Mouse (Mus musculus): ENCODE measurements at regions not wholly inside any gene's neighbourhood (a gene's known extent, or its start where the extent isn't known, plus 50 kb on each side); places are given as distances from the start of the nearest gene placed in this dataset.
A peak's percentile ranks its signal among the peaks of the same experiment; 100 is the strongest.
"Not testable (repeated sequence)": the region's sequence is repeated elsewhere in the genome, so short reads cannot be mapped to it uniquely, and the experiment has no call there.

DNA sequence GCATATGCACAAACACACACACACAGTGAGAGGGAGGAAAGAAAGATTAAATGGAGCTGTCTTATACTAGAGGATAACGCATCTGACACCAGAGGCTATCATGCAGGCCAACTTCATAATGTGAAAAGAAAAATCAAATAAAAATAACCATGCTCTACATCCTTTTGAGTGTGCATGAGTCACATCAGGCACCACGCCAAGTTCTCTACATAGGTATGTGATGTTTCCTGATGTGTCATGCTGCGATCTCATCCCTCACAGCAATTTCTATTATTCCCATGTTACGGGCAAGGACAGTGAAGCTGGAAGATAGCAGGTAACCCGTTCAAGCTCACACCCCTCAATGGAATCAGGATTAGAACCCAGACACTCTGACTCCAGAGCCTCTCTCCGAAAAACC, 346.4 kb upstream of the Rgma start:
- DNase-seq (ENCODE audit: low spot score in 2 of 2), result no peak

DNA sequence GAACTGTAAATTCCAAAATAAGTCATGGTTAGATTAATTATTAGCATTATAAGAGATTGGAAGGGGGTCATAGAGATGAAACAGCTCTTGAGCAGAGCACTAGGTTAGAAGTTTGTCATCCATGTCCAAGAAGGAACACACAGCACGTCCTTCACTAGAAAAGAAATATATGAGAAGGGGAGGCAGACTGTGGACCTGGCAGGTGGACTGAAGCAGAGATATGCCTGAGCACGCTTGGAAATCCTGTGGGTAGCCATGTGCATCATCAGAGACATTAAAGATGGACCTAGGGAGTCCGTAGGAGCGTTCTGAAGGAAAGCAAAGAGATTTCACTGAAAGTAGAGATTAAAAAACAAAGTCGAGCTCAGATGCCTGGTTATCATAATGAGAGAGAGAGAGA, 343.9 kb upstream of the Rgma start:
- no peak for DNase-seq (ENCODE audit: low spot score in 2 of 2)

DNA sequence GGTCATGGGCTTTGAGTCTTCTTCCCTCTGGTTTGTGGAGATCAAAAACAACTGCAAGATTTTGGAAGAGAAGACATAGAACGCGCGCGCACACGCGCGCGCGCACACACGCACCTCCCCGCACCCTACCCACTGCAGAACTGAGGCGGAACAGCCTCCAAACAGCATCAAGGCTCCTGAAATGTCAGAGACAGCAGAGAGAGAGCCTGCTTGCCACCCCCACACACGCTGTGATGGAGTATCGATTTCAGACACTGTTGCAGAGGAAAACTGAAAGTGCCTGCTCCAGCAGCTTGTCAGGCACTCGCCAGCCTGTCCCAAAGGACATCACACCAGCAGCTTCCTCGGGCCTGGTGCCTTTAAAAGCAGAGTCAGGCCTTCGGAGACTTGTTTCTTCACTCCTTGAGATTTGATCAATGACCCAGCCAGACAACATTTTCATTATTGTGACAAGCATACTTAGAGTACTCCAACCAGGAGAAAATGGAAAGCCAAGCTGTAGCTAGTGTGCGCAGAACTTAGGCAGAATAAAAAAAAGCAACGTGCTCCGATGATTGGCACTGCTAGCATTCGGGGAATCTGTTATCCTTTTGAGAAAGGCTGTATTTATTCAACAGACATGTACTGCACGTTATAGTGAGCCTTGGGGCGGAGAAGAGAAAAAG, 342.9 kb upstream of the Rgma start:
- DNase-seq (ENCODE audit: low spot score in 2 of 2), result no peak

DNA sequence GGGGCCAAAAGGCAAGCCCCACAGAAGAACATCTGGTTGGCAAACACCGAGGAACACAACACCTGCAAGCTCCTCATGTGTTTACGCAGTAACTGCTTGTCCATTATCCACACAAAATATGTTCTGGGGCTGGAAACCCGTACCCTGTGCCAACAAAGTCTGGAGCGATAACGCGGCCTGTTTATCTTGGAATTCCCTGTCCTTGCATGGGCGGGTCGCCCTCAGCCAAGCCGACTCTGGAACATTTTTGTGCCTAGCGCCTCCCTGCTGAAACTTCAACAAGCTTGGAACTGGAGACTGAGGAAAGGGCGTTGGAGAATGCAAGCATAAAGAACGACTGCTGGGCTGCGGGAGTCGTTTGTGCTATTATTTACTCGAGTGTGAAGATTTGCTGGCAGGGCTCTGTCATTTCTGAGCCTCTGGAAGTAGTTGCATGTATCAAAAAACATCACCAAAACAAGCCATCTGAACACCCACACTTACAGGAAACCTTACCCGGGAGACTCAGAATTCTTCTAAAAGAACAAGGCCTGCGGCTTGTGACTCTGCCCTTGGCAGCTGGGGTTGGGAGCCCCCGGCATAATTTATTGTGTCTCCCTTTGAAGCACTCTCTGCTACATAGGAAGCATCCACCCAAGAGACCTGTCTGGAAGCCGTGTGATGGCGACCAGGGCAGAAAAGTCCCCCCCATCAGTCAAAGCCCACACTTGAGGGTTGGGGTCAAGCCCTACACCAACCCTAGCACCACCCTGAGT, 338.3 kb upstream of the Rgma start:
- DNase-seq (ENCODE audit: low spot score in 2 of 2), result peak in 1 of 2 experiments; percentile 26

DNA sequence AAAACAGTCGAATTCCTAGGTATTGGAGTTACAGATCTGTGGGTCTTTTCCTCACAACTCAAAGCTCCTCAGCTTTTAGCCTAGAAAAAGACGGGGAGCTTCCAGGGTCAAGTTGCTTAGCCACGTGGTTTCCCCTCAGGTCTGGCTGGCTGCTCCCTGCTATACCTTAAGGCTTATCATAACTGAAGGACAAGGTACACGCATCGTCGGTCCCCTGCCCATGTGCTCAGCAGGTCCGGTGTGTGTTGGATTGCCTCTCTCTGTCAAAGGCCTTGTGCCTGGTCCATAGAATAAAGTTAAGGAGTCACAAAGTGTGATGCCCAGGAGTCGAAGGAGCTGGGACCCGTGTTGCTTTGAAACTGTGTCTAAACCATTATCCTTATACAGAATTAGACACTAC, 337.7 kb upstream of the Rgma start:
- DNase-seq (ENCODE audit: low spot score in 2 of 2), result no peak

DNA sequence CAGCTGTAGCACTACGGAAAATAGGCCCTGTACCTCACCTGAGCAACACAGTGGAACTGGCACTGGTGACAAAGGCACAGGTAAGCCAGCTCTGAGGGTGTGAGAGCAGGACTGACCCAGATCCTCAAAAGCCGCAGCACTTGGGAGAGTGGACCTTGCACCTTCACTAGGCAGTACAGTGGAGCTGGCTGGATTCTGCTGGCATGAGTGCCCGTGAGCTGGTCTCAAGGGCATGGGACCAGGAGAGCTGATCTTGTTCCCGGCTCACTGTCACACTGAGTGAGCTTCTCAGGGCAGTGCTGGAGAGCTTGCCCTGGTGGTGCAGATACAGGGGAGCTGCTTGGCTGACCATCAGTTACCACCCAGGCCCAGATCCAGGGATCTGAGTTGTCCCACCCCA, 335.4 kb upstream of the Rgma start:
- no peak for DNase-seq (ENCODE audit: low spot score in 2 of 2)

DNA sequence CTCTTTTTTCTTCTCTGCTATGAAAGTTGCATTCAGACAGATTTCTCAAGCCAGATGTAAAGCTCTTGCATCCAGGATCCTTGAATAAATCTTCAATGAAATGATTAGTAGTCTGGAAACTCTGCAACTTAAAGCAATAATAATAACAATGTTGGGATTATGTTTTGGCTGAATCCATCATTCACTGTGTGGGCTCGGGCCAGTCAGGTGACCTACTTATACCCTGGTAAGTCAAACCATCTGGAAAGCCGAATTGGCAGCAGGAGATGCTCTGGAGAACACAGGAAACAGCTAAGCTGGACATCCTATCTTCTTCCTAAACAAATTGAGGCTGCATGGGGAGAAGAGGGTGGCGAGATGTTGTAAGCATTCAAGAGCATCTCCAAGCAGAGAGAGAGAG, 331.0 kb upstream of the Rgma start:
- DNase-seq (ENCODE audit: low spot score in 2 of 2), result no peak

DNA sequence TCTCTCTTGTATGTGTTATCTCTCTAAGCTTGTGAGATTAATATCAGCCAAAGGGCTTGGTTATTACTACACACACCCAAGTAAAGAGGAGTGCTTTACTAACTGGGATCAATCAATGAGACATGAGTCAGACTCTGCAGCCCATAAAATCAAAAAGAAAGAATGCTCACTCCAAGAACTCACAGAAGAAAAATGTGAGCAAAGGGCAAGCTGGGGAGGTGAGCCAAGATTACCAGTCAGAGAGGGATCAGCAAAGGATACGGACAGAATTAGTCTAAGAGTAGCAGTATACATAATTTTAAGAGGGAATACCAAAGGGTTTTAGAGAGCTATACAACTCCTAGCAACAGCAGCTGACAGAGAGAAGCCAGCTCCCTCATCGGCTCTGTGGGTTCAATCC, 319.4 kb upstream of the Rgma start:
- DNase-seq (ENCODE audit: low spot score in 2 of 2), result no peak

DNA sequence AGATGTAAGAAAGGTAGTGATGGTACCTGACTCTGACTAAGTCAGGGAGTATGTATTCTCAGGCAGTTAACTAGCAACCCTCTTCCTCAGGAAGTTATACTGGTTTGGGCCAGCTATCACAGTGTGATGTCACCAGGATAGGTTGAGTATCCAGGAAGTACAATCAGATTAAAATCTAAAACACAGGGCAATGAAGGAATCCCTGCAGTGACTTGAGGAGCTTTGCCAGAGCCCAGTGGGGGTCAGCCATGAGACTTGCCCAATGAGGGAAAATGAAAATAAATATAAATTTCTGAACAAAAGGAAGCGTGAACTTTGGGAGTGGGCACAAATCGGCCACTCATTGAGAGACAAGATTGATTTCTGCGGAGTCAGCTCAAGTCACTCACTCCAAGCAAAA, 311.8 kb upstream of the Rgma start:
- DNase-seq (ENCODE audit: low spot score in 2 of 2), result no peak

DNA sequence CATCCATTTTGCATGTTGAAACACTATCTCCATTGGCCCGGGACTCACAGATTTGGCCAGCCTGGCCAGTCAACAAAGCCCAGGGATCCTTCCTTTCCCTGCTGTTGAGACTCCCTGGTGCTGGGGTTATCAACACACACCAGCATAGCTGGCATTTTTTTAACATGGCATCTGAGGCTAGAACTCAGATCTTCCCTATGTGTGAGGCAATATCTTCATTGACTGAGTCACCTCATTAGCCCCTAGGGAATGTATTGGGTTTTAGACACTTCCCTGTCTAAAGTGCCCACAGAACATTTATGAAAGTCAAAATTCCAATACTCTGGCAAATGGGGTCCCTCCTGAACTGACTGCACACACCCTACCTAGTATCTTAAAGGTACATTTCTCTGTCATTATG, 306.8 kb upstream of the Rgma start:
- no peak for DNase-seq (ENCODE audit: low spot score in 2 of 2)

DNA sequence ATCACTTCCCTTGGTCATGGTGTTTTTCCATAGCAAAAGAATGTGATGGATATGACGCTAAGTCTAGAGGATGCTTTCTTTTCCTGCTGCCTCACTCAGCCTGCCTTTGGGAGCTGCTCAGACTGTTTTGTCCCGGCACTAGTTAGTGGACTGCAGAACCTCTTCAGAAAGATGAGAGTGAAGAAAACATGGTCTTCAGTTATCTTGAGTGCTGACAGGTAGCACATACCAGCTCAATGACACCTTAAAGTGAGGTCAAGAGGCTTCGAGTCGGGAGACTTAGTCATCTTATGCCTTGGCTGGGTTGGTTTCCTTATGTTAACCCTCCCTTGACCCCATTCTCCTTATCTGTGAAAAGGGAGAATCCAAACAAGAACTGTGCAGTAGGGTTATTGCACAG, 306.0 kb upstream of the Rgma start:
- DNase-seq (ENCODE audit: low spot score in 2 of 2), result no peak

DNA sequence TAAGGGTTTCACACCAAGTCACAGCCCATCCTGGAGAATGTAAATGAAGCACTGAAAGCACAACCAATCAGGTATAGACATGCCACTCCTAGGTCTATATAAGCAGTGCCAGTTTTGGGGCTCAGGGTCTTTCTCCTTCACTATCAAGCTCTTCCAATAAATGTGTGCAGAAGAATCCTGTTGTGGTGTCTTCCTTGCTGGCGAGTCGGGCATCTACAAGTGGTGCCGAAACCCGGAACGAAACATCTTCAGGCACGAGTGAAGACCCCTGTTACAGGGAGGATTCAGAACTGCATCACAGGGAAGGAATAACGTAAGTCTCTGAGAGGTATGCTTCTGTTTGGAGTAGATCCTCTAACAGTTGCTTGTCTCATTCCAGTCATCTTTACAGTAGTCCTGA, 299.9 kb upstream of the Rgma start:
- not testable (repeated sequence) for DNase-seq (ENCODE audit: low spot score in 2 of 2)

DNA sequence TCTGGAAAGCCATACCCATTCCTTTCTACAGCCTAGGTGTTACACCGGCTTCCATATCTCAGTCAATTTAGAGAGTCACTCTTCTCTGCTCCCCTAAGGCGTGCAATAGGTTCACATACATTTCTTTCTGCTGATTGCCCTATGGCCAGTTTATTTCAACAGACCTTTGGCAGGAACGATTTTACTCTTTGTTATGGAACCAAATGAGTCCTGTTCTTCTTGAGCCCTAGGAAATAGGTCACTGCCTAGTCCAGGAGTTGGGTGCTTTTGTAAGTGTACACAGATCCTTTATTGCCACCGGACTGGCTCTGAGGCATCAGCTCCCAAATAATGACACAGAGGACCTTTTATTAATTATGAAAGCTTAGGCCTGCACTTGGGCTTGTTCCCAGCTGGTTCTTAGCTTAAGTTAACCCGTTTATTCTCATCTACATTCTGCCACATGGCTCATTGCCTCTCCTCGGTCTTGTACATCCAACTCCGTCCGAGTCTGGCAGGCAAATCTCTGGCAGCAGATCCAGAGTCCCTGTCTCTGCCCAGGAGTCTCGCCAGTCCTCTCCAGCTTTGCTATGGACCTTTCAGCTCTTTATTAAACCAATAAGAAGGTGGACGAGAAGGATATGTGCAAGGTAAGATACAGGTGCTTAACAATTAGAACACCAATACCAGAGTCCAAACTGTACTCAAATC, 287.7 kb upstream of the Rgma start:
- DNase-seq (ENCODE audit: low spot score in 2 of 2), result peak in 1 of 2 experiments; percentile 6

DNA sequence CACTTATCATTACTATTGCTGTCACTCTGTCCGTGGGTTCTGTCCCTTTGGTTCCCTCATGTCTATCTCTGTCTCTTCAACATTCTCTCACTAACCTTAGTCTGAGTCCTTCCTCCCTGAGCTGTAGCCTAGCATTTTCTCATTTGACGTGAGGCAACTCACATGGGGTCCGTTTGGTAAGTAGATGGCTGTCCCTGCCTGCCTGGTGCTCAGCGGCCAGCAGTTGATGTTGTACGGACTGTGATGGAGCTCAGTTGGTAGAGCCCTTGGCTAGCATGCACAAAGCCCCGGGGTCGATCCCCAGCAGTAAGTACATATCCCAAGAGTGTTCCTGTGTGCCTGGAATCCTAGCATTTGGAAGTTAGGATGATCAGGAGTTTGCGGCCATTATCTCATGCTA, 287.0 kb upstream of the Rgma start:
- no peak for DNase-seq (ENCODE audit: low spot score in 2 of 2)

DNA sequence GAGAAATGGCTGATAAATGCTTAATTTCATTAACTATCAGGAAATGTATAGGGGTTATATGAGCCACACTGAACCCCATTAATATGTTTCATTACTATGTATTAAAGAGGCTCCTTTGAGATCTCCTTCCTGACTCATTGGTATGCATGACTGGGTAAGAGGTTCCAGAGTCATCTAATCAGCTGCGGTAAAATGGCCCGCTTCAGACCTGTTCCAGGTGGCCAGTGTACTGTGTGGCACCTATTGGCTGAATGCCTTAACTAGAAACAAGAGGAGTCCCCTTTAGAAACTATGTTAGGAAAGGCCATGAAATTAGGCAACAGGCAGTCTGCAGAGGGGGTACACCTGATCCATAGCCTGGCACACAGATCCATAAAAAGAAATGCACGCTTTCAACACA, 283.6 kb upstream of the Rgma start:
- DNase-seq (ENCODE audit: low spot score in 2 of 2), result no peak

DNA sequence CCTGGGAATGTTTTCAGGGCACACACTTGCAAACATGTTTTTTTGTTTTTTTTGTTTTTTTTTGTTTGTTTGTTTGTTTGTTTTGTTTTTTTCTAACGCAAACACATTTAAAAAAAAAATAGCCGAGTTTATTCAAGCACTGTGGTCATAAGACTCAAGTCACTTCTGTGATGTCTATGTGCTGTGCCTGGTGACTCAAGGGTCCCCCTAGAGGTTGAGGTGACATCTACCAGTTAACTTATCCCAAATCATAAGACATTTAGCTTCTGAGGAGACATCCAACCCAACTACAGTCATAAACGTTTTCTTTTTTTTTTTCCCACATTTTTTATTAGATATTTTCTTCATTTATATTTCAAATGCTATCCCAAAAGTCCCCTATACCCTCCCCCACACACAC, 281.2 kb upstream of the Rgma start:
- DNase-seq (ENCODE audit: low spot score in 2 of 2), result no peak

DNA sequence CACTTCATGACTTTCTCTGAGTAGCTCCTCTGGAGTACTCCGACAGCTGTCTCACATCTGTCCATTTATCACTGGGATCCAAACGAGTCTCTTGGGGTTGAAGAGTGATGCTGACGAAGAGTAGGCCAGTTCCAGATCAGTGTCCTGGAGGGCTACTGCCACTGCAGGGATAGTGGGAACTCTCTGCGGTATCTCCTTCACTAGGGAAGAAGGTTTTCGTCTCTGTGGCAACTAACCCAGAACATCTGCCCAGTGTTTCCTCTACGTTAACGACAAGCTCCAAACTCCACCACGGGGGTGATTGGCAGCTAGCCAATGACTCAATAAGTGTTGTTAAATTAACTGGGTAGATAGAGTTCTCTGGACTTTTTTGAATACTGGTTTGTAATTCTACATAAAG, 256.4 kb upstream of the Rgma start:
- no peak for DNase-seq (ENCODE audit: low spot score in 2 of 2)

DNA sequence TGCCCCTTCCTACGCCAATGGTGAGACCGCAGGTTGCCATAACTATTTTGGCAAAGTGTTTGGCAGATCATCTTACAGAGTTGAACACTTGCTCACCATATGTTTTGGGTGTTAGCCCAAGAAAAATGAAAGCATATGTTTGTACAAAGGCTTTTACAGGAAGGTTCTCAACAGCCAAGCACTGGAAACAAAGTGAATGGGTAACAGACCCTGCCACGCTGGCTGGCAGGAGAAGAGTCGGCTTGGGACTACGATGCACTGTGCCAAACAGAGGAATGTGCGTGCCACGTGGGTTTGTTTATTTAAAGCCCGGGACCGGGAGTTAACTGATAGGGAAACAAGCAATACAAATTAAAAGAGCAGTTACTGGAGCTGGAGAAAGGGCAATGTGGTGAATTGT, 255.0 kb upstream of the Rgma start:
- no peak for DNase-seq (ENCODE audit: low spot score in 2 of 2)

DNA sequence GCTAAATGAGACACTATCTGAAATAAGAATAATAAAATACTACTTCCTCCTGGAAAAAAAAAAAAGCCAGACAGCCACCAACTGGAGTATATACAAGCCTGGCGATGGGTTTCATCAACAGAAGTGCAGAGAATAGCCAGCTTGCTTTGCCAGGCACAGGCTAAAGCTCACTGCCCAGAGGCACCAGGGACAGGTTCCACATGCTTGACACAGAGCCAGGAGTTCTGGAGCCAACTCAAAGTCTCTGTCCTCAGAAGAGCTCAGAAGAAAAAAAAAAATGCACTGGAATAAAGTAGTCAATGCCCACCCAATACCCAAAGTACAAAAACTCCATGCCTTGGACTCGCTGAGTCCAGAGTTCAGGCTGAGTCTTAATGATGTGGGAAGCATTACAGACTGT, 250.3 kb upstream of the Rgma start:
- DNase-seq (ENCODE audit: low spot score in 2 of 2), result peak in 1 of 2 experiments; percentile 47

DNA sequence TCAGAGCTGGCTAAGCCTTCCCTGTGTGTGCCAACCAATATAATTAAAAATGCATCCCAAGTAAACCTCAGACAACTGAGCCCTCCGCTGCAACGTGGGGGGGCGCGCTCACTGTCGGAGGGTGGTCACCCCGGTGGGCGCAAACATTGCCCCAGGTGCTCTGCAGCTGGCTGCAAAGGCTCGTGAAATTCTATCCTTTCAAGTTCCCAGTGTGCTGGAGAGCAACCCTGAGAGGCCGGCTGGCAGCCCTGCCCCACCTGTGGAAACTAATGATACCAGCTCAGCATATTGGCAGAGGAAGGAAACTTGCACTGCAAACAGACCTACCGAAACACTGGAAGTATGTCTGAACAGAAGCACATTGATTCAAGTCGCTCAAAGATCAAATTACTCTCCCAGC, 249.4 kb upstream of the Rgma start:
- peak in 1 of 2 experiments; percentile 25 for DNase-seq (ENCODE audit: low spot score in 2 of 2)

DNA sequence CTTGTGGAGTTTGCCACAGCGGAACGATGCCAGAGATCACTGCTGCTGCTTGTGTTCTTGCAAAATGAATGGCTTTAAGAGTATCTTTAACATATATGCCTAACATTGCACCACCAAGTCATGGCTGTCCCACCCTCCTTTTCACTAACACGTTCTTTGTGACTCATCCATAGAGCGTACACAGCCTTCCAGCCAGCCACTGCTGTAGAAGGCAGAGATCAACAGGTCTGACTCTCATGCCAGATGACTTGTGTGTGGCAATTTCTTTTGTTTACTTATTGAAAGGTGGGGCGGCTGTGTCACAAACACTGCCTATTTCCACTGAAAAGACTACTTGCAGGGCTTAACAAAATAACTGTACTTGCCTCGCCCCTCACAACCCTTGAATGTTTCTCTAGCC, 239.5 kb upstream of the Rgma start:
- no peak for DNase-seq (ENCODE audit: low spot score in 2 of 2)

DNA sequence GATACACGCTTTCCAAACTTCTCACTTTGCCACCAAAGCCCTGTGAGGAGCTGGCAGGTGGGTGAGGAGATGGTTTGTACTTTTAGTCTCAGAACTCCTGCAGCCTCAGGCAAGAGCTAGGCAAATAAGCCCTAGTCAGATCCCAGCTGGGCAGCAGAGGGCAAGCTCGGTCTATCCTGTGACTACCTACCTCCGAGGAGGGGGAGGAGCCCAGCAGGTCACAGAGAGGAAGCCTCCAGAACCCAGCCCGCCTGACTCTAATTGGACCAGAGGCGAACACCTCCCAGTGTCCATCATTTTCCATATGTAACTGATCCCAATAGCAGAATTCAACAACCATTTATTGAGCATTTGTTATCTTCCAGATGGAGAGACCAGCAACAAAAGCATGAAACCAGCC, 237.0 kb upstream of the Rgma start:
- no peak for DNase-seq (ENCODE audit: low spot score in 2 of 2)

DNA sequence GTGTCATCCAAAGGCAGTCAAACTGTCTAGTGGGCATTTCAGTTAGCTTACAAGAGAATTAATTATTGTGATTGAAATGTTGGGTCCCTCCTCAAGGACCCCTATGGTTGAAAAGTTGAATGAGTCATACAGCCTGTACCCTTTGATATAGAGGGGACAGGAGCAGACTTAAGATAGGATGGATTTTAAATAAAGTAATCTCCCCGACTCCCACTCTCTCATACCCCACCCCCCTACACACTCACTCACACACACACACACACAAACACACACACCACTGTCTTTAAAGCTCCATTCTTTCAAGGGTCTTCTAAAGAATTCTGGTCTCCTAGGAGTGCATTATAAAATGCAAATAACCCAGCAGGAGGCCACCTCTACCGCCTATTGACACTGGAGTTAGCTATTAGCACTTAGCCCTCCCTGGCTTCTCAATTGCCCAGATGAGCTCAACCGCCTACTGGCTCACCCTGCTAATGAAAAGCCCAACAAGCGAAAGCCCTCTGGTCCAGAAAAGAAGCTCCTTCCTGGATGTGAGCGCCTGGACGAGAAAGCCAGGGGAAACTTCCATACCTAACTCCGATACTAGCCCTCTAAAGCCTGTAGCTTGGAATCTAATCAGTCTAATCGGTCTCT, 236.3 kb upstream of the Rgma start:
- DNase-seq (ENCODE audit: low spot score in 2 of 2), result no peak
